Comparison of ENCODE assay signal across 9 mouse cellular contexts in the genomic region with DNA sequence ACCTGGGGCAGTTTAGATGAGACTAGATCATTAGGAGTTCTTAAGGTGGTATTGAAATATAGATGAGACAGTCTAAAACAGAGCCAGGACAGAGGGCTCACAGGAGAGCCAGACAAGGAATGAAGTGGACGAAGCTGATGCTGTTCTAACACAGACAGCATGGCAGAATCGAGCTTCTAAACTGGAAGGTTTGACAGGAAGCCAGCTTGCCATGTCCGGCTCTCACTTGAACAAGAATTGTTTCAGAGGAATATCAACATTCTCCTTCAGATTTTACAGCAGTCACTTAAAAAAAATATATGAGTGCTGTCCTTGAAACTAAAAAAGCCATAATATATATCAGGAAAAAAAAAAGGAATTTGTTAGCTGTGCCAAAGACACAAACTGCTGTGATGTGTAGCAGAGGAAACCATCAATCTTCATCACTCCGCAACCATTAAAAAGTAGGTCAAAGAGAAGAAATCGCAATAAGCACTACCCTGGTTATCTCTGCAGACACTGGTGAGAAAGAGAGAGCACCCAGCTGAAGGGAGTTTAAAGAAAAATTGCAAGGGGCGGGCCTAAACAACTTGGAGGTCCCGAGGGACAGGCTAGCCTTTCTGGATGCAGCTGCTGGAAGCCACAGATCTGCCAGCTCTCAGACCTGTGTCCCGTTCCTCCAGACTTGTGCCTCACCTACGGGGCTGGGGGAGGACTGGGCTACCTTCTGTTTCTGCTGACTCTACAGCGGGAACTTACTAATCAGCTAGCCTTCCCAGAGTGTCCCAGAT.
DNase-seq lines count a peak whose midpoint lies in the region; ATAC-seq lines count a peak whose summit lies in the region.
"Had no signal": no experiment of that assay in that cellular context is flagged by ENCODE, and none has a peak within 500 bp of the region (broad histone marks: within the 10 kb centered on the region; RNA-seq: fewer than 3 reads in every experiment).

No protein-coding gene starts in this region.

- no peak overlapping the region for H3K27ac ChIP-seq in neural tube, embryonic 15.5 days (replicated peaks)
- no peak overlapping the region for H3K27ac ChIP-seq in forebrain, embryonic 11.5 days (ENCODE audit: low read depth, low read length)
- no peak overlapping the region for H3K27ac ChIP-seq in forebrain, embryonic 10.5 days
- H3K27ac ChIP-seq: midbrain, embryonic 10.5 days had no signal

- no peak overlapping the region for H3K9ac ChIP-seq in neural tube, embryonic 15.5 days (replicated peaks)
- H3K9ac ChIP-seq in forebrain, embryonic 11.5 days (ENCODE audit: low read length): no peak overlapping the region

- H3K27me3 ChIP-seq in neural tube, embryonic 15.5 days (replicated peaks): no peaks in the 10 kb centered on the region
- H3K27me3 ChIP-seq in forebrain, embryonic 11.5 days (ENCODE audit: control insufficient read depth, insufficient read depth, low read length): no peaks in the 10 kb centered on the region
- no peaks in the 10 kb centered on the region for H3K27me3 ChIP-seq in forebrain, embryonic 10.5 days (ENCODE audit: poor library complexity, severe bottlenecking)

- no peak overlapping the region for H3K4me3 ChIP-seq in neural tube, embryonic 15.5 days (replicated peaks)
- no peak overlapping the region for H3K4me3 ChIP-seq in forebrain, embryonic 11.5 days (ENCODE audit: low read depth, low read length)
- H3K4me3 ChIP-seq in forebrain, embryonic 10.5 days: no peak overlapping the region
- H3K4me3 ChIP-seq: midbrain, embryonic 10.5 days had no signal

- H3K4me2 ChIP-seq in neural tube, embryonic 15.5 days: no peak overlapping the region
- H3K4me2 ChIP-seq in forebrain, embryonic 11.5 days (ENCODE audit: low read depth, low read length, severe bottlenecking): no peak overlapping the region

- ATAC-seq in neural tube, embryonic 15.5 days (ENCODE audit: low FRiP score): no peak
- ATAC-seq in forebrain, embryonic 11.5 days (replicated peaks; ENCODE audit: low FRiP score): no peak

- H3K4me1 ChIP-seq in neural tube, embryonic 15.5 days: peaks cover 11% of the 10 kb centered on the region; the same call in 1 of the 2 replicates
- no peaks in the 10 kb centered on the region for H3K4me1 ChIP-seq in forebrain, embryonic 11.5 days (replicated peaks; ENCODE audit: control insufficient read depth, insufficient read depth, low read length)
- no peaks in the 10 kb centered on the region for H3K4me1 ChIP-seq in forebrain, embryonic 10.5 days
- H3K4me1 ChIP-seq: midbrain, embryonic 10.5 days had no signal

- DNase-seq in adrenal gland, postnatal 14 days: peak; percentile 7
- DNase-seq in adrenal gland, adult 8-10 months: no peak
- DNase-seq in neural tube, embryonic 10.5 days (ENCODE audit: extremely low spot score, low spot score): peak; percentile 19
- DNase-seq in kidney, postnatal 4 days: peak; percentile 58 to 68
- no peak for DNase-seq in Muller cell, postnatal 12 days (ENCODE audit: inconsistent ontology term)
- DNase-seq in forebrain, embryonic 11.5 days (ENCODE audit: low spot score): no peak
- DNase-seq in forebrain, embryonic 10.5 days (ENCODE audit: extremely low spot score, low spot score): no peak

- no peaks in the 10 kb centered on the region for H3K9me3 ChIP-seq in neural tube, embryonic 15.5 days (replicated peaks)
- no peaks in the 10 kb centered on the region for H3K9me3 ChIP-seq in forebrain, embryonic 11.5 days (ENCODE audit: control insufficient read depth, low read length)
- H3K9me3 ChIP-seq in forebrain, embryonic 10.5 days: no peaks in the 10 kb centered on the region
- H3K9me3 ChIP-seq: midbrain, embryonic 10.5 days had no signal

- 57% methylated on average over 10 of the region's 10 CpGs for WGBS in neural tube, embryonic 15.5 days
- WGBS in forebrain, embryonic 11.5 days: 79% methylated on average over 10 of the region's 10 CpGs
- 81% methylated on average over 10 of the region's 10 CpGs for whole genome bisulfite sequencing in forebrain, embryonic 10.5 days

- no peaks in the 10 kb centered on the region for H3K36me3 ChIP-seq in neural tube, embryonic 15.5 days
- no peaks in the 10 kb centered on the region for H3K36me3 ChIP-seq in forebrain, embryonic 11.5 days (ENCODE audit: control insufficient read depth, insufficient read depth, low read length)
- no peaks in the 10 kb centered on the region for H3K36me3 ChIP-seq in forebrain, embryonic 10.5 days (replicated peaks)
- H3K36me3 ChIP-seq: midbrain, embryonic 10.5 days had no signal

Comparison
In these comparisons a context has a peak if more than half of its experiments do, and no peak if none do; other contexts are left out.
1. DNase-seq: peak in adrenal gland, postnatal 14 days (single experiment), neural tube, embryonic 10.5 days (single experiment) and kidney, postnatal 4 days (2 of 2); none in adrenal gland, adult 8-10 months (single experiment), Muller cell, postnatal 12 days (single experiment), forebrain, embryonic 11.5 days (single experiment) and forebrain, embryonic 10.5 days (single experiment).